Mouse (Mus musculus): ENCODE results near the gene Hlcs. TPM values are rescaled to one million over a fixed set of nuclear protein-coding genes. Genes with fewer than 3 reads are reported as not detected.

The Hlcs gene
- total RNA-seq, 2 experiments from 2014 or later: 20.6 to 23.1 TPM

DNA sequence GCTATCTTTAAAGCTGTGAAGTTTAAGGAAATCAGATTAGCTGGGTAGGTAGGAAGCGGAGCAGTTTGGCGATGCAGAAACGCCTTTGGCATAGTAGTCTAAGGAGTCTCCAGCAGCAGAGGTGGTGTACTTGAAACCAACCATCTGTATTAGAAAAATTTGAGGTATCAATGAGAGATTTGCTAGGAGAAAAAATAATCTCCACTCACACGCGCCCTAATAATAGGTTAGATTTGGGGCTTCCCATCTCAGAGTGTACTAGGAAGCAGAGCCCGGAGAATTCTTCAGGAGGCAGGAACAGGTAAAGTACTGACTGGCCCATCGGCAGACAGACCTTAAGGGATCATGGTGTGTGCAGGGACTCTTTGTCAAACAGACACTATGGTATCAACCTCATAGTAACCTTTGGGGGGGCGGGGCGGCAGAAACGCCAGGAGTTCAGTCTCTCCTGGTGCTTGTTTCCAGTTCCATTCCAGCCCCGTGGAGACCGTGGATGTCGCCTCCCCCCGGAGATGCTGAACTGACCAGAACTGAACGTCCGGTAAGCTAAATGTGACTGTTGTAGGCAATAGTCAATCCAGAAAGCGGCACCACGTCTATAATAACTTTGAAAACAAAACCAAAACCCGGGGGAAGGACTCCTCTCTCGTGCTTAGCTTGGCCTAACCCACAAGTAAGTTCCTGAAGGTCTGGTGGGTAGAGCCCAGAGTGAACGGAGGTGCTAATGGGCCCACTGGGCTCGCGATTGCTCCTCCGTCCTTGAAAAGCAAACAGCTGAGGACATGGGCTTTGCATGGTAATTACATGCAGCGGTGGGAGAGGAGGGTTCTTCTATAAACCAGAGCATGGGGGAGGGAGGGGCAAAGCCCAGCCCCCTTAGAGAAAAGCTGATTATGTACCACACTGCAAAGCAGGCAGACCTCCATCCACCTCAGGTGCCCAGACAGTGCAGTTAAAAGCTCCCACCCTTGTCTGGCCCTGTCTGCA is 15.8 kb upstream of the Hlcs start:
- no peak for DNase-seq (ENCODE audit: low spot score in 2 of 2)

DNA sequence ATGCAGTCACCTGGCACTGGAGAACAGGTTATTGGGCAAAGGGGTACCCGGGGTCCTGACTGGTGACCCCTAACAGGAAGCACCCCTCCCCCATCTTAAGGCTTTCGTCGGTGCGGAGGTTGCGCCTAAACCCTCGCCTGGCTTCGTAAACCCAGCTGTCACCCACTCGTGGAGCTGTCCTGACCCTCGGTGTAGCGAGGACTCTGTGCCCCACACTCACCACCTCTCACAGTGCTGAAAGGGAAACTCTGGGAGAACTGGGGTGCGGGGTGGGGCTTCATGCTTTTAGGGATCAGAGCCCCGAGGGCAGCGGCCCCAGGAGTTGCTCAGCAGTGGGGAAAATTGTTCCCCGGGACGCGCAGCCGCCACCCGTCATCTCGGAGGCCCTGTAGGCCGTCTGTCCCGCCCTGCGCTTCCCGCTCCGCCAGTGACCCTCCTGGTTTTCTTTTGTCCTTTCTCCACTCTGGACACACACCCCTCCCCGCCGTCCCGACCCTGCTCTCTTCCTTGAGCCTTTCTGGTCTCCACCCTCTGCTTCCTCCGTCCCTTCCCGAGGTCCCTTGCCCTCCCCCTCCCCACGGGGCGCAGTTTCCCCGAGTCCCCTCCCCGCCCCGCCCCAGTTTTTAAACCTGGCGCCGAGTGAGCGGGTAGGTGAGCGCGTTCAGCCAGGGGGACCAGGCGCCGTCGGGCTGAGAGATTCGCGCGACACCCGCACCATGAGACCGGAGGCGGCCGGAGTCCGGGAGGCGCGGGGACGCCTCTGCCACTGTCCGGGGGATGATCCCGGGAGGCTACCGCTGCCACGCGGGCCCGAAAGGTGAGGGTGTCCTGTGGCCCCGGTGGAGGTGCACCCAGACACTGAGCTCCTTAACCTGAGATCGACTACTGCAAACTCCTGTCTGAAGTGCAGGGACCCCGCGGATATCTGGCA is 14.7 kb upstream of the Hlcs start, which contains the start of gene Ripply3:
Ripply3 (plus strand) TSS at position 640 of the 931 bp plus-strand sequence.
- peak; percentile 18 to 37 for DNase-seq (ENCODE audit: low spot score in 2 of 2)

DNA sequence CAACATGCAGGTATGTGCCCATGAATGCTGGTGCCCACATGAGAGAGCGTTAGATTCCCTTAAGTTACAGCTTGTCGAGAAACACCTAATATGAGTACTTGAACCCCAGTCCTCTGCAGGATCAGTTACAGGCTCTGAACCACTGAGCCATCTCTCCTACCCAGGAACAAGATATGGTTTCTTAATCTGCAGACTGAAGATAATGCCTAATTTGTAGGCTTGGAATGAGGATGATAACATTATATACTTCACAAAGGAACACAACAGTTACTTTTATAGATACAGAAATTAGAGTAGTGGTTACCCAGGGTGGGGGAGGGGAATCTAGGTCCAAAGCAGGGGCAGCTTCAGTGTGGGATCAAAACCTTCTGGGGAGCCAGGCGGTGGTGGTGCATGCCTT is 12.6 kb upstream of the Hlcs start:
- no peak for DNase-seq (ENCODE audit: low spot score in 2 of 2)

DNA sequence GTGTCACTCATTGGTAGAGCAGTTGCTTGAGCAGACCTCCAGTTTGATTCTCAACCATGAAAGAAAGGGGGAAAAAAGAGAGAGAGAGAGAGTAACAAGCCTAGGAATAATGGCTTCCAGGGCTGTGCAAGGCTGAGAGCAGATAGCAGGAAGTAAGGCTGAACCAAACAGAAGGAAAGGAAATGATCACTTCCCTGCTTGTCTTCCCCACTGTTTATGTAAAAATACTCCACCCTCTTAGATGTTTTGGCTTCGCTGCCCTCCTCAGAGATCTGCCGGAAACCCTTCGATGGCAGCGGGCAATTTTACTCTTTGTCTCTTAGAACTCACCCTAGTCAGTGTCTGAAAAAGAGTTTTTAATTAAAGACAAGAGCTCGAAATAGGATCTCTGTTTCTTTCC is 10.3 kb upstream of the Hlcs start:
- DNase-seq (ENCODE audit: low spot score in 2 of 2): no peak

DNA sequence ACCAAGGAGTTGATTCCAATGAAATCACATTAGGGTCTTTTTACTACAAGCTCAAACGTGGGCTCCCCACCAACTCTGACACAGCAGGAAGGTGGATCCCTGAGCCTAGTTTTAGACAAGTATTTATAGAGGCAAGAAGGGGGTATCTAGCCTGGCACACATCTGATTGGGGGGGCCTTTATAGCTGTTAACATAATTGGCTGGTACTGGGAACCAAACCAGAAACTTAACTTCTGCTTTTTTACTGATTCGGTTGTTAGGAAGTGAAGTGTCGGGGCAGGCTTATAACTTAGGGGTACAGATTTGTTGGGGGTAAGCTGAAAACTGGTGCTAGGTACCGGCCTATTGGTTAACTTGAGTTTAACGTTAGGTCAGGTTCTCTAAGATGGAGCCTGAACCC is 6.9 kb upstream of the Hlcs start:
- DNase-seq (ENCODE audit: low spot score in 2 of 2): no peak

DNA sequence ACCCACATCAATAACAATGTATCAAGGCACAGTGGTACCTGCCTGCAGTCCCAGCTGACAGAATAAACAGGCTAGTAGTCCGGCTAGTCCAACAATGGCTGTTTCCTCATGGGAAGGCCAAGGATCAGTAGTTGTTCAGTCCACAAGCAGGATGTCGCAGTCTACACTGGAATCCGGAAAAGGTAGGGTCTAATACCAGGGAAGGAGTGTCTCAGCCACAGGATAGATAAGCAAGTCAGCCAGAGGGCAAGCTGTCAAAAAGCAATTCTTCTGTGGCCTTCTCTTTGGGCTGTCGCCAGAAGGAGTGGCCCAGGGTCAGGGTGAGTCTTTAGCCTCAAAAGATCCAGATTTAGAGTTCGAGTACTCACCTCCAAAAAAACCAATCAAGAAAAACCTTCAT is 4.4 kb upstream of the Hlcs start:
- DNase-seq (ENCODE audit: low spot score in 2 of 2): no peak

DNA sequence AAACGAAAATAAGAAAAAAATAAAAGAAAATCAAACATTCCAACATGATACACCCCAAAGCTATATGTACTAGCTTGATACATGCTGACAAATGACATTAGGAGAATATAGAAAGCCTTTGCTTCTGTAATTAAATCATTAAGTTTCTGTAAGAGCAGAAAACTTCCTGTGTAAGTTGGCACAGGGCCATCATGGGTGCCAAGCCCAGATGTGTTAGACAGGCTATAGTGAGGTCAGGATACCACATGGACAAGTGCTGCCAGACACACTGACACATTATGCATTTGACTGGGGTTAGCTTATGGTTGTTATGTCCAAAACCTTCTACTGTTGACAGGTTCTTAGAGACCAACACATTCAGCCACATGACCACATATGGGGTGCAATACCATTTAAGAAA is 1.8 kb upstream of the Hlcs start:
- DNase-seq (ENCODE audit: low spot score in 2 of 2): no peak

- DNase-seq (ENCODE audit: low spot score in 2 of 2): no peak
Observed at GRCm38 (mm10) chr16:94314626-94315025, 1.3 kb upstream of the Hlcs start.

DNA sequence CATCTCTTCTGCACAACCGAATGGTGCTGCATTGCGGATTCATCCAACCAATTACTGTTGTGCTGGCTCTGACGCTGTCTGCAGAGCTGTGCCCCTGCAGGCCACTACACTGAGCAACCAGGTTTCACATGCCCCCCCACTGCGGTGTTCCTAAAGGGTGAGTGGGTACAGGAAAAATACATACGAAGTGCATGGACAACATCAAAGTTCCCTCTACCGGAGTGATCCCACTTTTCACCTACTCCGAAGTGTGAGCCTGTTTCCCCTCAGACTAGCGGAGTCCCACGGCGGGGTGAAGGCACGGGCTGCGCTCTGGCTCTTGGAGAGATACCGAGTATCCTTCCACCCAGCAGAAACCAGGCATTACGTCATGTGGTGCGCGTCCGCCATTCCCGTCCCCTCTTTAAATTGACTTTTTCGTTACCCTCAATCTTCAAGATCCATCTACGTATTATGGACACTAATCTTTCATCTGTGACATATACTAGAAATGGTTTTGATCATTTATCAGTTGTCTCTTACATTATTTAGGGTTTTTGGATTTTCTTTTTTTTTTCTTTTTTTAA is 625 bp downstream of the Hlcs start:
- DNase-seq (ENCODE audit: low spot score in 2 of 2): peak; percentile 39 to 57

DNA sequence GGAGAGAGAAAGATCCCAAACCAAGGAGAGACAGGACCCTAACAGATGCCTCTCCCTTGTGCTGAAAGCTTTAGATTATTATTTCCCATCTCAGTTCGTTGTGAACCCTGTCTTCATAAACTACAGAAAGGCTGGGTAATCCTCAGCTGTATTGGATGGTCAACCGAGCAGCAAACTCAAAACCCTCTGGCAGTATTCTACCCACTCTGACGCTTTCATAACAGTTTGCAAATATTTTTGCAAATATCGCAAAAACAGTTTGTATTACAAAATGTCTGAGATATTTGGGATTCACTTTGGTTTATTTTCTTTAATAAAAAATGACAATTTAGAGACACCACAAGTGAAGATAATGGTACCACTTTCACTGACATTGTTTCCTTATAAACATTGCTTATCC is 1.4 kb downstream of the Hlcs start:
- DNase-seq (ENCODE audit: low spot score in 2 of 2): no peak

DNA sequence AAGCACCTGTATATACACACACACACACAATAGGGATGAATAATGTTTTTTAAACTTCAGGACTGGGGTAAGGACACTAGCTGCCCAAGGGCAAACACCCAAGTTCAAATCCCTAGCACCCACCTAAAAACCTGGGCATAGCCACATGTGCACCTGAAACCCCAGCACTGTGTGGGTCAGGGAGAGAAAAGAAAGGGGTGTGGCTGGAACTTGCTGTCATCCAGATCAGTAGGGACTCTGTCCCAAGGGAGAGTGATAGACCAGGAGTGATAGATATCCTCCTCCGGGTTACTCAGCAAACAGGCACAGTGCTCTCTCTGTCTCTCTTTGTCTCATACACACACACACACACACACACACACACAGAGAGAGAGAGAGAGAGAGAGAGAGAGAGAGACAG is 2.0 kb downstream of the Hlcs start:
- no peak for DNase-seq (ENCODE audit: low spot score in 2 of 2)

DNA sequence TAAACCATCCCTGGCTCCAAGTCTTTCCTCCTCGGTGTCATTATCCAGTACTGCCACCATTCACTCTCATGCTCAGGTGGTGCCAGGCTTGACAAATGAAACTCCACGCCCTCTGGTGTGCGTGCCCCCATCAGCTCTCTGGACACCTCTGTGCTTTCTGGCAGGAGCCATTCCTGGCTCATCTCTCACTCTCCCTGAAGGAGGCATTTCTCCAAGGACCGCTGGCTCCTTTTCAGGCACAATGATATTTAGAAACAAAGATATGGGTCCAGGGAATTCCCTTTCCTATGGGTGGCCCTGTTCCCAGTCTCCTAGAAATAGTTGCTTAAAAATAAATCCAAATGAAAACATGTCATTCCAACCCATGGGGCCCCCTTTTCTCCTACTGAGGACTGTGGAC is 4.3 kb downstream of the Hlcs start:
- DNase-seq (ENCODE audit: low spot score in 2 of 2): no peak

DNA sequence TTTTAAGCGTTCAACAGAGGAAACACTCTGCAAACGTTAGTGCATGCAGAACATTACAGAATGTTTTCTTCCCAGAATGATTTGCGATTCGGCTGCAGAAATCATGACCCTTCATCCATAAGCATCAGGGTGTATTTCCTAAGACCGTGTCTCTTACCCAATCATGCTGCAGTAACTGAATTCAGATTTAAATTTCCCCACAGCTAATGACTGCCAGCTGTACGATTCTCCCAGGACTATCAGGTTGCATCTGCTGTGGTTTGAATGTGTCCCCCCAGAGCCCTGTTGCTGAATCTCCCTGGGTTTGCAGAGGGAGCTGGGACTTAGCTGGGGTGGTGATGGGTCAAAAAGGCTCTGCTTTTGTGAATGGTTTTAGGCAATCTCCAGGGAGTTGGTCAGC is 5.4 kb downstream of the Hlcs start:
- DNase-seq (ENCODE audit: low spot score in 2 of 2): no peak

DNA sequence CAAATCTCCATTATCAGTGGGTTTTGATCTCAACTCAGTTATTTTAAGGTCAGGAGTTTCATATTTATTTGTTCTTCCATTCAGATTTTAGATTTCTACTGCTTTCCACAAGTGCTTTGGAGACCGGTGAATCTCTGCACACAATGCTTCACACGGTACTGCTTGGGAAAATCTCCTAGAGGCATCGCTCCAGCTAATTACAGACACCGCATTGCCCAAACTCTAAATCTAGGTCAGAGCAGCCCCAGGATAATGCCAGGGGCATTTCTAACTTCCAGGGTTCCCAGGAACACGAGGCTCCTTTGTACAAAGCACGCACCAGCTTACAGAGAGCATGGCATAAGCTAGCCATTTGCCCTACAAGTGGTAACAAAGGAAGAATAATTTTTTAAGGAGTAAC is 5.8 kb downstream of the Hlcs start:
- no peak for DNase-seq (ENCODE audit: low spot score in 2 of 2)

DNA sequence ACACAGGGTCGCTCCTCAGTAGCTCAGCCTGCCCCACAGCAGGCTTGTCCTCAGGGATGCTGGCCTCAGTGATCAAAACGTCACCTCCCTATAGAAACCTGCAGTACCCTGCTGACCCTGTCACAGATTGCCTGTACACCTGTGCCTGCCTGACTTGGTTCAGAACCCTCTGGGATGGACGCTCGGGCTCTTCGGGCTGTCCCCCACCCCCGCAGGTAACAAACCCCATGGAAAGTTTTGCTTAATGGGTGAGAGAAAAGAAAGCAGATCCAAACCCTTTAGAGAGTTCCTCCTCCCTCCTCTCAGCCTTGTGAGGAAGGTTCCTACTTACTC is 10.2 kb downstream of the Hlcs start:
- no peak for DNase-seq (ENCODE audit: low spot score in 2 of 2)

GRCm38 (mm10) chr16:94302274-94303202 is 10.8 kb downstream of the Hlcs start:
- DNase-seq (ENCODE audit: low spot score in 2 of 2): no peak

GRCm38 (mm10) chr16:94301696-94302095 is 11.7 kb downstream of the Hlcs start:
- DNase-seq (ENCODE audit: low spot score in 2 of 2): no peak

DNA sequence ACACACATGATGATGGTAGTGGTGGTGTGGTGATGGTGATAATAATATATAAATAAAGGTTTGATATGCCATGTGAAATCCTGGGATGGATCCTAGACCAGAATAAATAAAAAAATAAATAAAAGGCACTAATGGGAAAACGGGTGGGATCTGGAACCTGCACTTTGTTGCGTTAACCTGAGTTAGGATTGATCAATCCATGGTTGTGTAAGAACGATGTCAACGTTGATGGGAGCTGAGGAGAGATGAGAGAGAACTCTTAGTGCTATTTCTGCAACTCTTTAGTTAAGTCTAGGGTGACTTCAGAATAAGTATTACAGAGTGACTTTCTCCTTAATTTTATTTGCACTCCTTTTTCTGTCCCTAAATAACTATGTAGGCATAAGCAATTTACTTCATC is 12.2 kb downstream of the Hlcs start:
- no peak for DNase-seq (ENCODE audit: low spot score in 2 of 2)

- no peak for DNase-seq (ENCODE audit: low spot score in 2 of 2)
Observed at GRCm38 (mm10) chr16:94299210-94299609, 14.2 kb downstream of the Hlcs start.

- no peak for DNase-seq (ENCODE audit: low spot score in 2 of 2)
Observed at GRCm38 (mm10) chr16:94298081-94298480, 15.3 kb downstream of the Hlcs start.

- DNase-seq (ENCODE audit: low spot score in 2 of 2): no peak
Observed at GRCm38 (mm10) chr16:94291141-94291540, 22.2 kb downstream of the Hlcs start.
